Mouse (Mus musculus): Measurements from ENCODE around the gene Myoz1.

DNA sequence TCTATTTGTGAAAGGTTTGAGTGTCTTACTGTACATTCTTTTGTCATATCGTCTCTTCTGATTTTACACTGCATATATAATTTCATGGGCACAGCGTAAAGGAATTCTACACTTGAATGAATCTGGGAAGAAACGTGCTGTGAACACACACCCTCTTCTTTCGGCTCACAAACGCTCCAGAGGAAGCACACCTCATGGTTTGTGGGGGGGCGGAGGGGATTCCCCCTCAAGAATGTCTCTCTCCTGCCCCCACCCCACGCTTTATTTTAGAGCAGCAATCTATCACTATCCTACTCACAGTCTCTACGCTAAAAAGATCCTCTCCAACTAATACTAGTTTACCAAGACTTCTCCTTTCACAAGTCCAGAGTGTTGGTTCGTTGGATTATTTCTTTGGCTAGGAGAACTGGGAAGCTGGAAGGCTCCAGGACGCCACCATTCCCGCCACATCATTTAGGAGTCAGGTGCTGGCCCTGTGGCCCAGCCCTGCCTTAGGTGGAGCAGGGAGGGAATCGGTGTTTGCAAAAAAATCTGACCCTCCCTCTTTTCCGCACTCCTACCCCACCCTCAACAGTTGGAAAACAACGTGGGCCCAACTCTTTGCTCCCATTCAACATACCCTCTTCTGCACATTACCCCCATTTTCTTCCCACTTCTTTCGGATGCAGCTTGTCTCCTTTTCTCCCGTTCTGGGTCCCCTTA is 16.3 kb downstream of the Myoz1 start:
- peak; percentile 61; the same call in 1 of the 2 replicates for TF ChIP-seq ZNF384 (IDR thresholded peaks at IDR 0.05; ENCODE audit: low read depth, low read length)
- no peak for TF ChIP-seq ZC3H11A (IDR thresholded peaks at IDR 0.05; ENCODE audit: borderline replicate concordance, low read depth, low read length)
- no peak for TF ChIP-seq CHD2 (IDR thresholded peaks at IDR 0.05; ENCODE audit: low read depth, low read length)
